ENCODE assay signal across 9 mouse cellular contexts in genomic region chr7:139615767-139616766, GRCm38 (mm10). TPM values are rescaled to one million over a fixed set of nuclear protein-coding genes. Genes with fewer than 3 reads are reported as not detected.
DNase-seq lines count a peak whose midpoint lies in the region; ATAC-seq and TF ChIP-seq lines count a peak whose summit lies in the region.
"Had no signal": no experiment of that assay in that cellular context is flagged by ENCODE, and none has a peak within 500 bp of the region (broad histone marks: within the 10 kb centered on the region; RNA-seq: fewer than 3 reads in every experiment).

No protein-coding gene starts in this region.

- TF ChIP-seq CTCF in small intestine, adult 2 months (IDR thresholded peaks at IDR 0.05; ENCODE audit: extremely low read depth, insufficient read length, insufficient replicate concordance, low read depth, low read length) = peak; percentile 73; the same call in 1 of the 2 replicates

- H3K4me1 ChIP-seq in forebrain, embryonic 16.5 days (replicated peaks; ENCODE audit: control insufficient read depth, insufficient read depth, low read length) = peaks cover 7% of the 10 kb centered on the region
- no peaks in the 10 kb centered on the region for H3K4me1 ChIP-seq in intestine, embryonic 14.5 days (replicated peaks; ENCODE audit: control insufficient read depth, insufficient read depth, low read length)
- H3K4me1 ChIP-seq in midbrain, embryonic 12.5 days = peaks cover 8% of the 10 kb centered on the region; the same call in 1 of the 2 replicates
- no peaks in the 10 kb centered on the region for H3K4me1 ChIP-seq in small intestine, adult 2 months (ENCODE audit: control insufficient read depth, insufficient read depth, insufficient read length, low read length)

- no peak overlapping the region for H3K4me3 ChIP-seq in forebrain, embryonic 16.5 days (replicated peaks; ENCODE audit: low read length)
- H3K4me3 ChIP-seq in intestine, embryonic 14.5 days (ENCODE audit: low read depth, low read length) = no peak overlapping the region
- H3K4me3 ChIP-seq in midbrain, embryonic 12.5 days = no peak overlapping the region
- no peak overlapping the region for H3K4me3 ChIP-seq in small intestine, adult 2 months (ENCODE audit: low read depth, low read length)

- 36% methylated on average over 12 of the region's 12 CpGs for WGBS in forebrain, embryonic 16.5 days
- 62% methylated on average over 12 of the region's 12 CpGs for WGBS in intestine, embryonic 14.5 days
- 48% methylated on average over 12 of the region's 12 CpGs for WGBS in midbrain, embryonic 12.5 days
- 57% methylated on average over 12 of the region's 12 CpGs for WGBS in small intestine, adult 2 months

- intact Hi-C loops in left cerebral cortex, postnatal 10 days (cut with DNase I) = no loop called here

- H3K27ac ChIP-seq in forebrain, embryonic 16.5 days (ENCODE audit: low read length) = no peak overlapping the region
- no peak overlapping the region for H3K27ac ChIP-seq in intestine, embryonic 14.5 days (ENCODE audit: low read depth)
- H3K27ac ChIP-seq in midbrain, embryonic 12.5 days (replicated peaks) = no peak overlapping the region
- H3K27ac ChIP-seq in small intestine, adult 2 months (ENCODE audit: insufficient read depth, low read depth, low read length) = no peak overlapping the region

- DNase-seq in gastrocnemius, adult 18-20 months (ENCODE audit: low spot score) = peak; percentile 53
- no peak for DNase-seq in gastrocnemius, postnatal 25 days
- peak; percentile 58 for DNase-seq in cerebellum, adult 11 months
- peak; percentile 86 for DNase-seq in intestine, embryonic 14.5 days (ENCODE audit: low spot score)
- peak; percentile 71 to 73 for DNase-seq in left cerebral cortex, postnatal 10 days (ENCODE audit: extremely low spot score in 1 of 2, low spot score in 2 of 2)

- no peak for TF ChIP-seq POLR2A in small intestine, adult 2 months (IDR thresholded peaks at IDR 0.05; ENCODE audit: low read depth, low read length)

- H3K9me3 ChIP-seq in forebrain, embryonic 16.5 days (ENCODE audit: control insufficient read depth, low read length) = no peaks in the 10 kb centered on the region
- H3K9me3 ChIP-seq in intestine, embryonic 14.5 days (ENCODE audit: control insufficient read depth, low read length) = no peaks in the 10 kb centered on the region
- no peaks in the 10 kb centered on the region for H3K9me3 ChIP-seq in midbrain, embryonic 12.5 days

- 0 out of 2 replicates have a peak overlapping the region, but pooled peaks have one; percentile 2 for H3K4me2 ChIP-seq in forebrain, embryonic 16.5 days (ENCODE audit: low read length)
- H3K4me2 ChIP-seq in intestine, embryonic 14.5 days (ENCODE audit: low read length) = no peak overlapping the region
- H3K4me2 ChIP-seq in midbrain, embryonic 12.5 days (replicated peaks) = no peak overlapping the region

- peaks cover 1% of the 10 kb centered on the region; the same call in 1 of the 2 replicates for H3K27me3 ChIP-seq in forebrain, embryonic 16.5 days (replicated peaks; ENCODE audit: control insufficient read depth, insufficient read depth, low read length)
- H3K27me3 ChIP-seq in intestine, embryonic 14.5 days (replicated peaks; ENCODE audit: control insufficient read depth, insufficient read depth, low read length) = no peaks in the 10 kb centered on the region
- peaks cover 42% of the 10 kb centered on the region for H3K27me3 ChIP-seq in midbrain, embryonic 12.5 days
- H3K27me3 ChIP-seq in small intestine, adult 2 months (ENCODE audit: control insufficient read depth, insufficient read depth, low read length) = no peaks in the 10 kb centered on the region

- H3K36me3 ChIP-seq in forebrain, embryonic 16.5 days (ENCODE audit: control insufficient read depth, insufficient read depth) = no peaks in the 10 kb centered on the region
- no peaks in the 10 kb centered on the region for H3K36me3 ChIP-seq in intestine, embryonic 14.5 days (ENCODE audit: control insufficient read depth, insufficient read depth, low read length)
- H3K36me3 ChIP-seq in midbrain, embryonic 12.5 days = no peaks in the 10 kb centered on the region
- H3K36me3 ChIP-seq in small intestine, adult 2 months (ENCODE audit: control insufficient read depth, insufficient read depth, low read length) = no peaks in the 10 kb centered on the region

- no peak overlapping the region for H3K9ac ChIP-seq in forebrain, embryonic 16.5 days (replicated peaks; ENCODE audit: low read depth, low read length)
- H3K9ac ChIP-seq in intestine, embryonic 14.5 days (ENCODE audit: low read length) = no peak overlapping the region
- no peak overlapping the region for H3K9ac ChIP-seq in midbrain, embryonic 12.5 days (replicated peaks)

- peak; percentile 84 for ATAC-seq in forebrain, embryonic 16.5 days
- peak; percentile 63 for ATAC-seq in intestine, embryonic 14.5 days (replicated peaks; ENCODE audit: low FRiP score, low TSS enrichment, low read depth)
- peak; percentile 49 for ATAC-seq in midbrain, embryonic 12.5 days (ENCODE audit: low FRiP score, low read depth)

RNA-seq across cellular contexts. Expression of gene Nkx6-2, which starts 33.5 kb away (rescaled TPM):
- not detected for total RNA-seq in gastrocnemius, adult 18-20 months (2021)
- not detected for total RNA-seq in gastrocnemius, postnatal 25 days (2021)
- polyA plus RNA-seq in forebrain, embryonic 16.5 days (2015; fragmentation: Nextera tagmentation; extraction: Ambion mirVana) = 1.1 and 1.4 TPM in 2 replicates
- 0.41 TPM in 1 of 2 replicates, not detected in the other for polyA plus RNA-seq in intestine, embryonic 14.5 days (2014; fragmentation: Nextera tagmentation; extraction: Ambion mirVana)
- under 1 TPM; 0.39 to 0.75 TPM for total RNA-seq in left cerebral cortex, postnatal 10 days (2021)
- 17.4 and 27.4 TPM in 2 replicates for polyA plus RNA-seq in midbrain, embryonic 12.5 days (2016; fragmentation: Nextera tagmentation; extraction: Ambion mirVana)
- 0.08 and 9.1 TPM in 2 replicates for polyA plus RNA-seq in small intestine, adult 2 months (2012; rRNA removed)
- total RNA-seq: neutrophil, adult 5-6 weeks had no signal
